Mouse (Mus musculus) embryo, embryonic 9.5 days (tissue): ENCODE measurements at regions not wholly inside any gene's neighbourhood (a gene's known extent, or its start where the extent isn't known, plus 50 kb on each side); places are given as distances from the start of the nearest gene placed in this dataset.

Experiments
- DNase-seq: peaks from one replicate; pipeline ENCODE4 v3.0.0-alpha.2; 2017; ENCODE audit errors: extremely low spot score

DNA sequence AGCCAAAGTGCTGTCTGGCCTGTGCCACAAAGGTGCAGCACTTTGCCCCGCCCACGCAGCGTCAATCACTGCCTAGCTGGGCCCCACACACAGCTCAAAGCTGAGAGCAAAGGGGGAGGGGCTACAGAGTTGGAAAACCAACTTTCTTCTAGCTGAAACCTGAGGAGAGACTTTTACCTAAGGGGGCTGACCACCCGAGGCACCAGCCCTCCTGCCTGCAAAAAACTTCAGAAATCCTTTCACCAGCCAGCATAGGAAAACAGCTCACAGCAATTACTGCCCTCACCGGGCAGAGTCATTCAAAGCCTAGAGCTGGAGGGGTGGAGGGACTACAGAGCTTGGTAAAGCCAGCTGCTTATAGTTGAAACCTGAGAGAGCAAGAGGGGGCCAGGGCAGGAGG lies 74.6 kb upstream of the Pabpc5 start:
- peak; percentile 29 for DNase-seq
